In genomic region chr7:46827046-46827802, GRCm38 (mm10) we compare ENCODE assay signal across 19 mouse cellular contexts. TPM values are rescaled to one million over a fixed set of nuclear protein-coding genes. Genes with fewer than 3 reads are reported as not detected.
A peak's percentile ranks its signal among the peaks of the same experiment; 100 is the strongest.
DNase-seq lines count a peak whose midpoint lies in the region; ATAC-seq lines count a peak whose summit lies in the region.
"Had no signal": no experiment of that assay in that cellular context is flagged by ENCODE, and none has a peak within 500 bp of the region (broad histone marks: within the 10 kb centered on the region; RNA-seq: fewer than 3 reads in every experiment).

No protein-coding gene starts in this region.

- intact Hi-C loops in heart, postnatal 36 days (cut with DNase I), result no loop called here

- H3K4me2 ChIP-seq in lung, embryonic 16.5 days (ENCODE audit: low read depth, low read length), result peak overlapping the region; percentile 1; the same call in 1 of the 2 replicates
- H3K4me2 ChIP-seq in kidney, embryonic 15.5 days, result peak overlapping the region; percentile 19; the same call in 1 of the 2 replicates
- H3K4me2 ChIP-seq in forebrain, embryonic 16.5 days (ENCODE audit: low read length), result no peak overlapping the region
- H3K4me2 ChIP-seq: embryonic facial prominence, embryonic 12.5 days; hindbrain, embryonic 15.5 days; limb, embryonic 12.5 days; midbrain, embryonic 12.5 days; neural tube, embryonic 13.5 days had no signal

- no peak for ATAC-seq in lung, embryonic 16.5 days (ENCODE audit: low read depth)
- peak; percentile 22; the same call in 1 of the 2 replicates for ATAC-seq in kidney, embryonic 15.5 days (replicated peaks; ENCODE audit: low FRiP score)
- no peak for ATAC-seq in forebrain, embryonic 16.5 days
- ATAC-seq: forebrain, postnatal 0 days had no signal

- H3K27me3 ChIP-seq in lung, embryonic 16.5 days (ENCODE audit: control insufficient read depth, insufficient read depth, low read depth, low read length), result no peaks in the 10 kb centered on the region
- no peaks in the 10 kb centered on the region for H3K27me3 ChIP-seq in kidney, embryonic 15.5 days
- H3K27me3 ChIP-seq in forebrain, embryonic 16.5 days (replicated peaks; ENCODE audit: control insufficient read depth, insufficient read depth, low read length), result no peaks in the 10 kb centered on the region
- H3K27me3 ChIP-seq: embryonic facial prominence, embryonic 12.5 days; hindbrain, embryonic 15.5 days; limb, embryonic 12.5 days; midbrain, embryonic 12.5 days; neural tube, embryonic 13.5 days had no signal

- H3K36me3 ChIP-seq in lung, embryonic 16.5 days (ENCODE audit: control insufficient read depth, insufficient read depth, low read length), result peaks cover 10% of the 10 kb centered on the region; the same call in 1 of the 2 replicates
- H3K36me3 ChIP-seq in kidney, embryonic 15.5 days, result peaks cover 24% of the 10 kb centered on the region
- no peaks in the 10 kb centered on the region; the same call in 1 of the 2 replicates for H3K36me3 ChIP-seq in forebrain, embryonic 16.5 days (ENCODE audit: control insufficient read depth, insufficient read depth)

- H3K27ac ChIP-seq in lung, embryonic 16.5 days (ENCODE audit: low read length), result no peak overlapping the region
- peak overlapping the region; percentile 60 for H3K27ac ChIP-seq in kidney, embryonic 15.5 days
- no peak overlapping the region for H3K27ac ChIP-seq in forebrain, embryonic 16.5 days (ENCODE audit: low read length)
- H3K27ac ChIP-seq: embryonic facial prominence, embryonic 12.5 days; hindbrain, embryonic 15.5 days; limb, embryonic 12.5 days; midbrain, embryonic 12.5 days; neural tube, embryonic 13.5 days had no signal

- peak overlapping the region; percentile 13; the same call in 1 of the 2 replicates for H3K9ac ChIP-seq in lung, embryonic 16.5 days (ENCODE audit: low read length)
- no peak overlapping the region for H3K9ac ChIP-seq in kidney, embryonic 15.5 days
- no peak overlapping the region for H3K9ac ChIP-seq in forebrain, embryonic 16.5 days (replicated peaks; ENCODE audit: low read depth, low read length)
- H3K9ac ChIP-seq: embryonic facial prominence, embryonic 12.5 days; forebrain, postnatal 0 days; hindbrain, embryonic 15.5 days; limb, embryonic 12.5 days; midbrain, embryonic 12.5 days; neural tube, embryonic 13.5 days had no signal

- WGBS in lung, embryonic 16.5 days, result 39% methylated on average over 20 of the region's 20 CpGs
- WGBS in kidney, embryonic 15.5 days, result 50% methylated on average over 20 of the region's 20 CpGs
- 76% methylated on average over 20 of the region's 20 CpGs for WGBS in forebrain, embryonic 16.5 days

- no peak overlapping the region for H3K4me3 ChIP-seq in lung, embryonic 16.5 days (ENCODE audit: low read length)
- no peak overlapping the region for H3K4me3 ChIP-seq in kidney, embryonic 15.5 days (replicated peaks)
- H3K4me3 ChIP-seq in forebrain, embryonic 16.5 days (replicated peaks; ENCODE audit: low read length), result no peak overlapping the region
- H3K4me3 ChIP-seq: embryonic facial prominence, embryonic 12.5 days; hindbrain, embryonic 15.5 days; limb, embryonic 12.5 days; midbrain, embryonic 12.5 days; neural tube, embryonic 13.5 days had no signal

- peaks cover 20% of the 10 kb centered on the region for H3K4me1 ChIP-seq in lung, embryonic 16.5 days (replicated peaks; ENCODE audit: control insufficient read depth, insufficient read depth, low read length)
- peaks cover 19% of the 10 kb centered on the region for H3K4me1 ChIP-seq in kidney, embryonic 15.5 days
- H3K4me1 ChIP-seq in forebrain, embryonic 16.5 days (replicated peaks; ENCODE audit: control insufficient read depth, insufficient read depth, low read length), result no peaks in the 10 kb centered on the region
- H3K4me1 ChIP-seq: hindbrain, embryonic 15.5 days; limb, embryonic 12.5 days; midbrain, embryonic 12.5 days; neural tube, embryonic 13.5 days had no signal

- peak; percentile 85 for DNase-seq in heart, adult 11 months
- no peak for DNase-seq in heart, postnatal 36 days
- no peak for DNase-seq in lung, postnatal 14 days
- peak; percentile 47 for DNase-seq in yolk sac, embryonic 10.5 days (ENCODE audit: low spot score)
- no peak for DNase-seq in layer of hippocampus, postnatal 36 days
- DNase-seq: B cell, adult 2 months; cerebellum, adult 8-10 months; forebrain, postnatal 0 days; thymus, postnatal 14 days had no signal

- no peaks in the 10 kb centered on the region for H3K9me3 ChIP-seq in lung, embryonic 16.5 days (ENCODE audit: control insufficient read depth, low read length)
- no peaks in the 10 kb centered on the region for H3K9me3 ChIP-seq in kidney, embryonic 15.5 days (replicated peaks)
- H3K9me3 ChIP-seq in forebrain, embryonic 16.5 days (ENCODE audit: control insufficient read depth, low read length), result no peaks in the 10 kb centered on the region
- H3K9me3 ChIP-seq: embryonic facial prominence, embryonic 12.5 days; hindbrain, embryonic 15.5 days; limb, embryonic 12.5 days; midbrain, embryonic 12.5 days; neural tube, embryonic 13.5 days had no signal

RNA-seq across cellular contexts. Expression of gene Ldha, which starts 14.1 kb away (rescaled TPM):
- 100 to 1,000 TPM; 776 to 801 TPM for total RNA-seq in heart, postnatal 36 days (2021)
- polyA plus RNA-seq in lung, embryonic 16.5 days (2015; fragmentation: Nextera tagmentation; extraction: Ambion mirVana), result 1,668 and 1,763 TPM in 2 replicates
- polyA plus RNA-seq in kidney, embryonic 15.5 days (2015; fragmentation: Nextera tagmentation; extraction: Ambion mirVana), result 1,596 and 1,620 TPM in 2 replicates
- 782 and 824 TPM in 2 replicates for polyA plus RNA-seq in forebrain, embryonic 16.5 days (2015; fragmentation: Nextera tagmentation; extraction: Ambion mirVana)
- total RNA-seq in layer of hippocampus, postnatal 36 days (2021), result 100 to 1,000 TPM; 286 to 311 TPM

RNA-seq across cellular contexts. Expression of gene Gtf2h1, which starts 31.3 kb away (rescaled TPM):
- total RNA-seq in heart, postnatal 36 days (2021), result 10 to 100 TPM; 16.9 to 19.5 TPM
- 40.6 and 41.7 TPM in 2 replicates for polyA plus RNA-seq in lung, embryonic 16.5 days (2015; fragmentation: Nextera tagmentation; extraction: Ambion mirVana)
- 42.3 and 43.8 TPM in 2 replicates for polyA plus RNA-seq in kidney, embryonic 15.5 days (2015; fragmentation: Nextera tagmentation; extraction: Ambion mirVana)
- polyA plus RNA-seq in forebrain, embryonic 16.5 days (2015; fragmentation: Nextera tagmentation; extraction: Ambion mirVana), result 52.3 and 56.7 TPM in 2 replicates
- 10 to 100 TPM; 36.9 to 37.2 TPM for total RNA-seq in layer of hippocampus, postnatal 36 days (2021)

RNA-seq across cellular contexts. Expression of gene Hps5, which starts 31.4 kb away (rescaled TPM):
- total RNA-seq in heart, postnatal 36 days (2021), result 10 to 100 TPM in 1 of 2 experiments, 1 to 10 TPM in 1; 8.8 to 12.7 TPM
- polyA plus RNA-seq in lung, embryonic 16.5 days (2015; fragmentation: Nextera tagmentation; extraction: Ambion mirVana), result 21.4 and 23.5 TPM in 2 replicates
- 27.7 and 31.5 TPM in 2 replicates for polyA plus RNA-seq in kidney, embryonic 15.5 days (2015; fragmentation: Nextera tagmentation; extraction: Ambion mirVana)
- 16.9 and 17.7 TPM in 2 replicates for polyA plus RNA-seq in forebrain, embryonic 16.5 days (2015; fragmentation: Nextera tagmentation; extraction: Ambion mirVana)
- total RNA-seq in layer of hippocampus, postnatal 36 days (2021), result 10 to 100 TPM; 16.2 to 16.4 TPM

RNA-seq across cellular contexts. Expression of gene Ldhc, which starts 33.8 kb away (rescaled TPM):
- total RNA-seq in heart, postnatal 36 days (2021), result not detected
- 0.14 and 0.67 TPM in 2 replicates for polyA plus RNA-seq in lung, embryonic 16.5 days (2015; fragmentation: Nextera tagmentation; extraction: Ambion mirVana)
- polyA plus RNA-seq in kidney, embryonic 15.5 days (2015; fragmentation: Nextera tagmentation; extraction: Ambion mirVana), result 0.12 TPM in 1 of 2 replicates, not detected in the other
- 0.20 TPM in 1 of 2 replicates, not detected in the other for polyA plus RNA-seq in forebrain, embryonic 16.5 days (2015; fragmentation: Nextera tagmentation; extraction: Ambion mirVana)
- total RNA-seq in layer of hippocampus, postnatal 36 days (2021), result not detected
- total RNA-seq: forebrain, postnatal 0 days; layer of hippocampus, postnatal 10 days had no signal
- polyA plus RNA-seq: embryonic facial prominence, embryonic 12.5 days; forebrain, postnatal 0 days; limb, embryonic 12.5 days; neural tube, embryonic 13.5 days; spleen, adult 2 months had no signal

Comparison
In these comparisons a context has a peak if more than half of its experiments do, and no peak if none do; other contexts are left out.
1. DNase-seq: peak in heart, adult 11 months (single experiment) and yolk sac, embryonic 10.5 days (single experiment); none in heart, postnatal 36 days (0 of 2), lung, postnatal 14 days (single experiment) and layer of hippocampus, postnatal 36 days (0 of 2).